Mouse (Mus musculus) lung, postnatal 14 days (tissue): ENCODE data around the gene Pex13.

Source experiments
- DNase-seq: peaks from one replicate; pipeline ENCODE4 v3.0.0; 2021

The Pex13 gene

DNA sequence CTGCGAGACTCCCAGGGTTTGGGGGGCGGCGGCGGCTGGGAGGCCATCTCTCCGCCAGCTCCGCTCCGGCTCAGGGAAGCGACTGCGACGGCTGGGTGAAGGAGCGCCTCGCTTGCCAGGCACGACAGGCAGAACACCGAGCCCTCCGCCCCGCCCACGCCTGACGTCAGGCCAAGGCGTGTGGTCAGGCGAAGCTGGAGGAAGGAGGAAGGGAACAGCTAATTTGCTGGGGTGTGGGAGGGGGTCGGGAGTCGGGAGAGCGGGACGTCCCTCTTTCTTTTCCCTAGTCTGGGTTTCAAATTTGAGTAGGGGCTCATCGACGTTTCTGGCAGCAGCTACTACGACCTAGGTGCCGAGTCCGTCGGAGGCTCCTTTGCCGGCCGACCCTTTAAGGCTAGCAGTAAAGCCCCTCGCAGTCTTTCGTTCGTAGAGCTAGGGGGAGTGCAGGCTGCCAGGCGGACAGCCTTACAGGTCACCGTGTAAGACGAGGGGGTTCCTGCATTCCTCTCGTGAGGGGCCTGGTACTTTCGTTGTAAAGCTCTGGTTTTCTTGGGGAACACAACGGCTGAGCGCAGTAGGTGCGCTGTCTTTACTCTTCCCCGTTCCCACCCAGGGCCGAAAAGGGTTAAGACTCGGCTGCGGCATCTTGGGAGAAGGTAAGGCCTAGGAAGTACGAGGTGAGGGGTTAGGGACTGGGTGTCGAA is at the start of gene Pex13:
Gene Pex13, minus strand, starts transcription at position 162 of the 704 bp plus-strand sequence.
- peak; percentile 93 for DNase-seq

DNA sequence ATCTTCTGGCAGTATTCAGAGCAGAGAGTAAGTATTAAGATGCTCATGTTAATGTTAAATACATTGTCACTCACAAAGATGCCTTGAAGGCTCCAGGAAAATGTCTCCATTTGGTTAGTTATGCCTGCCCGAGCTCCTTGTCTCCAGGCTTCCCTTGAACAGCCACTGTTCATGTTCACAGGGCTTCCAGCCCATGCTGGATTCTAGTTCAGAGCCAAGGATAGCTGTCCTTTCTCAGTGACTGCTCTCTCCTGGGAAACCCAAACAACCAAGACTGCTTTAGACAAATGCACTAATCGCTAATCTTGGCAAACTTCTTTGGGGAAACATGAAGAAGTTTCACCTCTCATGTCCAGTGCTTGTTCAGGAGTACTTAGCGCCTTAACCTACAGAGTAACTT is 46.5 kb upstream of the Pex13 start:
- no peak for DNase-seq

DNA sequence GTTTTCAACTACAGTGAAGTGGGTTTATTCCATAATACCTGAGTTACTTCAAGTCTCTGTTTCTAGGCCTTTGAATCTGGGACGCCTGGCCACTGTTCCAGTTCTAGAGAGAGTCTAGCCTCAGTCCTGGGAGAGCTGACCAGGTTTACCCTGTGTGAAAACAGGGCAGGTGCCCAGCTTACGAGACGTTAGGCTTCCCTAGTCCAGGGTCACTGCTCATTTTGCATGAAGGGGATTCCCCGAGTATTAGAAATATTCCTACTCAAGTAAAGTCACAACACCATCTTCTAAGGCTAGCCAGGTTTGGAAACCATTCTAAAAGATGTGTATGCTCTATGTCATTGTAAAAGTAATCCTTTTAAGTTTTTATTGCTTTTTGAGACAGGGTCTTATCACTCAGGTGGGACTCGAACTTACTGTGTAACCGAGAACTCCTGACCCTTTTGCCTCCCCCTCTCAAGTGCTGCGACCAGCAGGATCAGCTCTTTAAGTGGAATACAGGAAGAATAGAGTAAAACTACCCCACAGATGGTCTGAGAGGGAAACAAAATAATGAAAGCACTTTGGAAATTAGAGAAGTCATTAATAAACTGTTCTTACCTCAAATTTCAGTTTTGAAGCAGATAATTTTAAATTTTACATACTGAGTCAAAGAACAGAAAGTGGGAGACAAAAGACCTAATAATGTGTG is 39.0 kb upstream of the Pex13 start:
- DNase-seq, result no peak

DNA sequence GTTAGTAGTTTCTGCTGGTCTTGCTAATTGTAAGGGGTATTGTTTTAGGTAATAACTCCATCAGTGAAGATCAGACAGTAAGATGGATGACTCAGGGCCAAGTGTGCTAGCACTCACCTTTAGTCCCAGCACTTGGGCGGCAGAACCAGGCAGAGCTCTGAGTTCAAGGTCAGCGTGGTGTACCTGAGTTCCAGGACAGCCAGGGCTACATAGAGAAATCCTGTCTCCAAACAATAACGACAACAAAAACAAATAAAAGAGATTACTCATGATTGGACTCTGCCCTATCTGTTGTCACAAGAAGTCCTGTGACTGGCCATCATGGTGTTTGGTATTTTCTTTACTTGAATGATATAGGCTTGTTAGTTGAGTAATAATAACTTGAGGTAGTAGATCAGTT is 36.1 kb upstream of the Pex13 start:
- DNase-seq, result no peak

DNA sequence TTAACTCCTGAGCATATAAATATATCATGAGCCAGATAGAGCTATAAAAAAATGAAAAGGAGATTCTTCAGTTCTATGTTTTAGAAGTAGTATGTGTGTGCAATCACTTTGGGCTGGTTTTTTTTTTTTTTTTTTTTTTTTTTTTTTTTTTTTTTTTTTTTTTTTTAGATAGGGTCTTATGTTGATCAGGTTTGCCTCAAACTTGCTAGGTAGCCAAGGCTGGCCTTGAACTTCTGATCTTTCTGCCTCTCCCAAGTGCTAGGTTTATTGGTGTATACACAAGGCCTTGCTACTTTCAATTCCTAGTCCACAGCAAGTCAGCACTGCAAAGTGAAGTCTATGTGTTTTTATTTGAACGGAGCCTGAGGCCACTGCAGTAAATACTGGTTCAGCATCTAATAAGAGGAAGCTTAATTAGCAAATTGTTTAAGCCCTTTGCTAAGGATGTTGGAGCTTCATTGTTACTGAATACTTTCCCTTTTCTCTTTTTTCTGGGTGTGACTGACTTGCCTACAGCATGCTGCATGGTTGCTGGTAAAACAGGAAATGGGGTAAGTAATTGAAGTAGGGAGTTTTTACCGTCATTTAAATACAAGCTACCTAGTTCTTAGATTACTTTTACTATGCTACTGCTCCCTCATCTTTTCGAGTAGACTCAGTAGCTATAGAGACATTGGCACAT is 33.8 kb upstream of the Pex13 start:
- DNase-seq, result no peak

DNA sequence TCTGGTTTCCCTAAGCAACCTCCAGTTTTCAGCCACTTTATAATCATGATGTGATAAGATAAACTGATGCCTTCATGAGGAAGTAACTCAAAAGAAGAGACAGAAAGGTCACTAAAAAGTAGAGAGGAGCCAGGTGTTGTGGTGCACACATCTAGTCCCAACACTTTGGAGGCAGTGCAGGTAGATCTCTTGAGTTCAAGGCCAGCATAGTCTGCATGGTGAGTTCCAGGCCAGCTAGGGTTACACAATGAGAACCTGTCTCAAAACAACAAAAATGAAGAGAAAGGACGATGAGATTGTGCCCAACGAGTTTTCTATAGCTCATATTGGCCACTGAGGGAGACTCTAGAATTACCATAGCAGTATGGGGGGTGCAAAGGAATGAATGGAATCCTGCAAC is 32.8 kb upstream of the Pex13 start:
- DNase-seq, result no peak

DNA sequence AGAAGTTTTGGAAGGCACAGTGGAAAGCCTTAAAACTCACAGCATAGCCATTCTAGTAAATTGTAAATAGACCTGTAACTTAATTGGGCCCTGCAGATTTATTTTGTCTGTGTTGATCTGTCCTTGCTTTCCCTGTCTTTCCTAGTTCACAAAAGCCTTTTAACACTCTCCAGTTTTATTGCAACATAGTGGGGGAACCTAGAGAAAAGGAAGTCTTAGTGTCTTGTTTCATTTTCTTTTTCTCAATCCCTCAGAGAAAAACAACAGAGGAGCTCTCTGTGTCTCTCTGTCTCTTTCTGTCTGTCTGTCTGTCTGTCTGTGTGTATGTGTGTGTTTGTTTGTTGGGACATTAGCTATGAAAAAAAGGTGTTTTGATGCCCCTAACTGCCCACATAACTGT is 30.1 kb upstream of the Pex13 start:
- no peak for DNase-seq

DNA sequence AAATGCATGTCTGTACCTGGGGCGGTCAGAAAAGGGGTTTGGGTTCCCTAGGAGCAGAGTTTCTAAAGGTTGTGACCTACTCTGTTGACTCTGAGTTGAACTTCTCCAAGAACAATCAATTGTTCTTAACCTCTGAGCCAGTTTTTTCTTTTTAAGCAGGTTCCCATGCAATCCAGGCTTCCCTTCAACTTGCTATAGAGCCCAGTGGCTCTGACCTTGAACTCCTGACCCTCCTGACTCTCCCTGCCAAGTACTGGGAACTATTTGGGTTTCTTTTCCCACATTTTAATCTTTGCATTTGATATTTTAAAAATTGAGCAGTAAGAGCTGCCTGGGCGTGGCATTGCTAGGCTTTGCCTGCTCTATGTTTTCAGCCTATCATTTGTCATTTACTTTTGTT is 27.5 kb upstream of the Pex13 start:
- no peak for DNase-seq

DNA sequence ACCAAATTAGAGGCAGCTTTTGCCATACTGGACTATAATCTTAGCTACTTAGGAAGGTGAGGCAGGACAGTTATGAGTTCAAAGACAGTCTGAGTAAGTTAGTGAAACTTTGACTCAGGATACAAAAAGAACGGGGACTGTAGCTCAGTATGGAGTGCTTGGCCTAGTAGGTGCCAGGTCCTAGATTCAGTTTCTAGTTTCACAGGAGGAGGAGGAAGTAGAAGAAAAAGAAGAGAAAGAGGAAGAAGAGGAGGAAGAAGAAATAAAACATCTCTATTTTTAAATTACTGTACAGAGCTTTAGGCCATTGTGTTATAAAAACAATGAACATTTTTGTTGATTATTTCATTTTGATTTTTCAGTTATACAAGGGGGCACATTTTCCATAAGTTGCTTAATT is 22.3 kb upstream of the Pex13 start:
- DNase-seq, result no peak

DNA sequence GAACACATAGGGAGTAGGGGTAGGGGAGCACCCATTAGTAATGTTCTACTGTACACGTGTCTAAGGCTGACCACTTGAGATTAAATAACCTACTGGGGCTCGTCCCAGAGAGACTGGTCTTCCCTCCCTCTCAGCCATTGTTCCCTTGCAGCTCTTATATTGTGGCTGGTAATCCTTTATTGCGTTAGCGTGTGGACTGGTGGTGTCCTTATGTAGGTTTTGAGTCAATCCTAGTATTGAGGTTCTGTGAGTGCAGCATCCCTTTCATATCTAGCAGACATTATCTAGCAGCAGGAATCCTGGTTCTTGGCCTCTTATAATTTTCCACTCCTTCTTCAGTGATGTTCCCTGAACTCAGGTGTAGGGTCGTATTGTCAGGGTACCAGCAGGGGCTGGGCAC is 20.9 kb upstream of the Pex13 start:
- no peak for DNase-seq

DNA sequence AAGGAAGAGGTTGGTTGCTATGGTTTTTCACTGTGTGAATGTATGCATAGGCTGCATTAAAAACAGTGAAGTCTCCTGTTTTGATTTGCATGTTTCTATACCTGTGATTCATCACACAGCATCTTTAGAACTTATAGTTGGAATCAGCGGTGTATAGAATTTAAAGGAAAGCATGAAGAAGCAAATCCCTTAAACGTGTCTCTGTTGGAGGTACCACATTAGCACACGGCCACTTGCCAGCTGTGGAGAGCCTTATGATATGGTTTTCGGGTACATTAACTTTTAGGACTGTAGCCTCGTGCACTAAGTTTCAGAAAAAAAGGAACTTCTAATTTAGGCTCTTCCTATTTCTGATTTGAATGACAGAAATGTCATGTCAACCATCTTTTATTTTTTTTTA is 16.8 kb upstream of the Pex13 start:
- DNase-seq, result no peak

DNA sequence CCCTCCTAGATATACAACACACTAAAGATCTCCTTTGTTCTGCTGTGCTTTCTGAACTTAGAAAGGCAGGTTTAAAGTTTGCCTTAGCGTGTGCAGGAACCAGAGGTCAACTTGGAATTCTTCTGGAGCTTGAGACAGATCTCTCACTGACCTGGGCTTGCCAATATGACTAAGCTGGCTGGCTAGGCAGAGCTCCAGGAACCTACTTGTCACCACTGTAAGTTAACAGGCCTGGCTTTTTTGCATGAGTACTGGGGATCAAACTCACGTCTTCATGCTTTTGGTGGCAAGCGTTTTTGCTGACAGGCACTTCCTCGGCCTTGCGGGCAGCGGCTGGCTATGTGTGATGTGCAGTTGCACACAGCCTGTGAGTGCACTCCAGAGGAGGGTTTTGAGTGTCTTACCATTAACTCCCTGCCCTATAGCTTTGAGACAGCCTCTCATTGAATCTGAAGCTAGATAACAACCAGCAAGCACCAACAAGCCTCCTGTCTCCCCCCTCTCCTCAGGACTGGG is 14.7 kb upstream of the Pex13 start:
- no peak for DNase-seq

DNA sequence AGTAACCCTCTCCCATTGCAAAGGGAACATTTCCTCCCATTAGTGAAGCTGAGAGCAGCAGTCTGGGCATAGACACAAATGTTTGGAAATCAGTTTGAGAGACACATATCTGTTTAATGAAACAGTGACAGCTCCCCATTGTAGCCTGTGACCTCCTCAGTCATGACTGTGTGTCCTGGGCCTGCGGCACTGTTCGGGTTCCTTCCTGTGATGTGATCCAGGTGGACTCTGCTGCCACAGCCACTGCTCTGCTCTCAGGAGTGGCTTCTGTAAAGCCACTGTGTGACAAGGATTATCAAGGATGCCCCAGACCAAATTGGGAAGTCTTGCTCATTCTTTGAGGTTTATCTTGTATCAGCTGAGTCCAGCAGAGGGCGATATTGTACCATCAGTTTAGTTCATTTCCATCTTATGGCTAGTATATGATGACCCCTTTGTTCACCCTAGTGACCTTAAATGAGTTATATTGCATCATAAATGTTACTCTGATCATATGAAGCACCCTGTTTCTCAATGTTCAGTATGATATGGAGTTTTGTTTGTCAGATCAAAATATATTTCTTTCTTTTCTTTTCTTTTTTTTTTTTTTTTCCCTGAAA is 13.4 kb upstream of the Pex13 start:
- peak; percentile 83 for DNase-seq

DNA sequence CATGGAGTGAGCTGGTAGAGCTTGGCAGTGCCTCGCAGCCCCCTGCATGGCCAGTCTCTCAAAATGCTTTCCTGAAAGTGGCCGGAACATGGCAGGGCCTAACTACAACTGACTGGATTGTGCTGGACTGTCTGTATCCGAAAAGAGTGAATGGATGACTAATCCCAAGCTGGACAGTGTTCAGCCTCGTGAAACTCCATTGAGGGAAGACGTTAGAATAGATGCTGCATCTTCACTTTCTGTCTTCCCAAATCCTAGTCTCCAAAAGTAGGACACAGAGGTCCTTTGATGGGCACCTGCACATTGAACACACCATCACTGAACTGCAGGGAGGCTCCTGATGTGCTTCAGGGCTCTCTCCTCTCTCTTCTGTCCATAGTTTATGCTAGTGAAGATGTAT is 10.3 kb upstream of the Pex13 start:
- DNase-seq, result no peak

DNA sequence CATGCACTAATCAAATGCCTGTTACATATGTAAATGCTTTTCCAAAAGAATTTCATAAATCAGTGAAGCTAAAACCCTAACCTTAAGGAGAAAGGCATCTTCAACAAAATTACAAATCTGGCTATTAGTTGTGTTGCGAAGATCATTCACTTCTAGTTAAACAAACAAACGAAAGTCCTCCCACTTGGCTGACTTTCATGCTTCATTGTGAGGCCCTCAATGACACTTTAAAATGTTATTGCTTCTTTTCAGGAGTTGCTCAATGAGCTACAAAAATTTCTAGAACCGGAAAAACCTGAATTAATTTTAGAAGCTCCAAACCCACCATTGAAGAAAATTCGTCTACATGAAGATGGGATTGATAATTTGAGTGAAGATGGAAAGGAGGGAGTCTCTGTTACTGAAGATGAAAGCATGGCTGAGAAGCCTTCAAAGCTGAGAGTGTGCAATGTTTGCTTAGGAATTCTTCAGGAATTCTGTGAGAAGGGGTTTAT is 6.5 kb upstream of the Pex13 start:
- DNase-seq, result no peak

DNA sequence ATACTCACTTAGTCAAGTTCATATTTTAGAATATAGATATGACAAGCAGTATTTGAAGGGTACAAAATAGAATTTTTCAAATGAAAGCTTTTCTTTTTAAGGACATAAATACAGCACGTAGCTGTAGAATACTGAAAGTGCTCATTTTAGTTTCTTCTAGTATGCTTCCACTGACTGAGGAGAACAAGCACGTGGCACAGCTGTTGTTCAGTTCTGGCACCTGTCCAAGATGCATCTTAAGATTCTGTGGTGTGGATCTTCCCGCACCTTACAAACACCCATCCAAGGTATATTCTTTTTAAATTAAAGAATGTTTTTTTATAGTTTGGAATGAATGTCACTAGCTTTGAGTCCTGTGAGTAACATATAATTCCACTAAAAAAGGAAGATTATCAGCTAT is 1.4 kb upstream of the Pex13 start:
- DNase-seq, result peak; percentile 16

DNA sequence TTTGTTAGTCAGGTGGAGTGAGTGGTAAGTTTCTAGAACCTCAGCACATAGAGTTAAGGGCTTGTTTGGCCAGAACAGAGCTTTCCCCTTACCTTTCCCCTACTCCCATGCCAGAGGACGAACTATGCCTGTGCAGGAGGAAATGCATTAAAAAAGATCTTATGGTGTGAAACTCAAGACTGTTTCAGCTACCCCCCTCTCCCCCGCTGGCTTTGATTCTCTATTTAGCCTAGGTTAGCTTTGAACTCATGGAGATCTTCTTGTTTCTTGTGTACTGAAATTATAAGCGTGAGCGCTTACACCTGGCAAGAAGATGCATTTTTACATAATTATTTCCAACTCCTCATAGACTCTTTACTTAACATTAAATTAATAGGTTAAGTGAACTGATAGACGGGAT is 767 bp upstream of the Pex13 start:
- no peak for DNase-seq

DNA sequence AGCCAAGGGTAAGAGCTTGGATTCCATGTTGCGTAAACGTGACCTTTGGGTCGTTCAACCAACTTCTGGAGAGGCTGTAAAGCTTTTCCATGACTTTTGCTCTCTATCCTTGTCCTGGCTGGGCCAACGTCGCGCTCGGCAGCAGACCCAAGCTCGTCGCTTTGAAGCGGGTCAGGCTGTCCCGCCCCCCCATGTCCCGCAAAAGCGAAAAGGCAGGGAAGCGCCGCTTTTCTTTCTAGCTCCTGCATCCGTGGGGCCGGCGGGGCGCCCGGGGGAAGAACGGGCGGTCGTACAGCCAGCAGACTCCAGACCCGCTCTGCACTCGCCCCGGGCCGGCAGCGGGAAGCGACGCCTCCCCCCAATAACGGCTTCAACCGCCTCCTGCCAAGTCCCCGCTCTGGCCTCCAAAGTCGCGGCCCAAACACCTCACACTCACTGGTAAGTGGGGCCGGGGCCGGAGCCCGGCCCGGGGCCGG is 410 bp downstream of the Pex13 start, which contains the start of gene Pus10:
Gene Pus10, plus strand, starts transcription at position 364 of the 476 bp plus-strand sequence.
- DNase-seq, result peak; percentile 42

DNA sequence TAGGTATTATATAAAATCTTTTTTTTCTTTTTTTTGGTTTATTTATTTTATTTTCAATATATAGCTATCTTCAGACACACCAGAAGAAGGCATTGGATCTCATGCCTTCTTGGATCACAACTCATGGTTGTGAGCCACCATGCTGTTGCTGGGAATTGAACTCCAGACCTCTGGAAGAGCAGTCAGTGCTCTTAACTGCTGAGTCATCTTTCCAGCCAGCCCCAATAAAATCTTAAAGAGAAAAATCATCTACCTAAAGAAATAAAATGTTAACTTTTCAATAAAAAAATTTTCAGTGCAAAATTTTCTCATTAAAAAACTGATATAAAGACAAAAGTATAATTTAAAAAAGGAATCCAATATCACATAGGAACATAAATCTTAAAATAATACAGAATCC is 1.5 kb downstream of the Pex13 start:
- DNase-seq, result no peak

DNA sequence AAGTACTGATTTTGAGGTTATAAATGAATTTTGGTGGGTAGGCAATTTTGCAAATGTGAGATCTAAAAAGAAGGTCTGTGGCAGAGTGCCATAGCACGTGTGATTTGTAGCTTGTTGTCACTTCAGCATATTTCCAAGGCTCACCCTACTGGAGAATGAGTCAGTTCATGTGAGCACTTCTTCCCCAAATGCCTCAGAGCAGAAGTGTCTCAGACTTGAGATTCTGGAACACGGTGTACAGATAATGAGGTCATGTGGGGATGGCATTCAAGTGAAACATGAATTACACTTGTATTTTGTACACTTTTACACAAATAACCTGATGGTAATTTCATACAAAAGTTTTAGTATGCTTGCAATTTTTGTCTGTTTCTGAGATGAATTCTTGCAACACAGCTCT is 8.0 kb downstream of the Pex13 start:
- DNase-seq, result no peak

DNA sequence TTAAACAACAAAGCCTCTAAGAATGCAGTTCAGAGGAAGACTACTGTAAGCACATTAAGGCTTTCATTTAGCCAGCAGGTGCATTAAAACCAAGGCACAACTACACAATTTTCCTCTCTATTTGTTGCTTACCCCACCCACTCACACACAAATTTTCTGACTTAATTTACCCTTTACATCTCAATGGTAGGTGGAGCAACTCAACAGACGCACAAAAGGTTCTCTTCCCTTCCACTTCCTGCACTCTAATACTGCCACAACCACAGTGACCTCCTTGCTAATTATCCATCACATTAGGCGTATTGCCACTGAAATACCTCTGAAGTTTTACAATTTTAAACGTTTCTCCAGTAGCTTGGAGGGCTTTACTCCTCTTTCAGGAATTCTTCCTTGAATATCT is 12.1 kb downstream of the Pex13 start:
- no peak for DNase-seq

DNA sequence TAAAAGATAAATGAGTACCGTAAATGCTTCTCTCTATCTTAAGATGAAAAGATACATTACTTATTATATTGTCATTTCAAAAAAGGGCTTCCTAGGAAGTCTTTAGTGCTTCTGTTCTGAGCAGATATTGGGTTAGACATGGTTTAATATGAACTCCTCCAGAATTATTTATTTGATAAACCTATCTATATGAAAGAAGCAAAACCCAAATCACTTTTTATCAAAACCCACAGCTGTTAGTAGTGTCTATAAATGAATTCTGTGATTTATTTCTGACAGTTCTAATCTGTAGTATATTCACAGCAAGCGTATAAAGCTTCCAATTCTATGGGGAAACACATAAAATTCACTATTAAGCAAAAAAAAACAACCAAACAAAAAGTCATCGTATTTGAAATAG is 17.9 kb downstream of the Pex13 start:
- DNase-seq, result no peak

DNA sequence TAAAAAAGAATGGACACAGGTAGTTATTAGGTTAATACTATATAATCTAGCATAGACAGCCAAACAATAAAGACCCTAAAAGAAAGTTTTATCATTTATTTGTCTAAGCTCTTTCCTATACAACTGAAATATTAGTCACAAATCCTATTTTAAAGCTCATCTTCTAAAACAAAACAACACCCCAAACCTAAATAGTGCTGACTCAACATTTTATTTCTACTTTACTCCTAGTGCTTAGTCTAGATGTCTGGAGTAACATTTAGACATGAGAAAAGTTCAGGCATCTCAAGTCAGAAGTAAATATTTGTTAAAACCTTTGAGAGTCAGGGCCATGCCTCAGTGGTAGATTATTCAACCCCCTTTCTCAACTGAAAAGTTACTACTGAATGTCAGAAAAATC is 18.3 kb downstream of the Pex13 start:
- DNase-seq, result no peak
